Mouse (Mus musculus) liver, embryonic 14.5 days (tissue): ENCODE measurements at regions not wholly inside any gene's neighbourhood (a gene's known extent, or its start where the extent isn't known, plus 50 kb on each side); places are given as distances from the start of the nearest gene placed in this dataset.

Experiments
- ATAC-seq: fragments of 200-750 bp; cut with Nextera tagmentation; 2 replicates; pipeline ENCODE4 v1.8.0; 2017; ENCODE audit warnings: moderate number of reproducible peaks, mild to moderate bottlenecking, moderate library complexity; ENCODE audit not compliant: insufficient read depth
- DNase-seq, 3 experiments: peaks; one replicate each; pipeline ENCODE4 v3.0.0-alpha.2; 2012 to 2013; ENCODE audit warnings: low read depth in 3 of 3, low spot score in 3 of 3
- H3K27ac ChIP-seq: fragments of 300-500 bp; sonication (generic); 2 replicates; pipeline ENCODE4 v1.5.1; 2014; ENCODE audit warnings: moderate library complexity, mild to moderate bottlenecking, control low read depth, inconsistent platforms
- H3K27me3 ChIP-seq: fragments of 300-500 bp; sonication (generic); 2 replicates; pipeline ENCODE4 v1.6.1; 2014; ENCODE audit warnings: mild to moderate bottlenecking, low read length, moderate library complexity; ENCODE audit not compliant: control insufficient read depth, insufficient read depth
- H3K36me3 ChIP-seq: fragments of 300-500 bp; sonication (generic); replicated peaks from 2 replicates; pipeline ENCODE4 v1.6.1; 2014; ENCODE audit warnings: low read depth; ENCODE audit not compliant: control insufficient read depth, insufficient read depth
- H3K4me1 ChIP-seq, 2 experiments: fragments of 200-500 bp in 1 of 2; fragments of 300-500 bp in 1 of 2; sonication (generic) in 1 of 2; replicated peaks; 2 replicates each; pipeline ENCODE4 v1.6.1; 2012 to 2014; ENCODE audit warnings: antibody characterized with exemption in 1 of 2, inconsistent platforms in 1 of 2, low read length in 1 of 2; ENCODE audit not compliant: control insufficient read depth in 2 of 2, insufficient read depth in 2 of 2
- H3K4me2 ChIP-seq: fragments of 300-500 bp; sonication (generic); 2 replicates; pipeline ENCODE4 v1.6.1; 2014; ENCODE audit warnings: low read depth, mild to moderate bottlenecking, control low read depth, moderate library complexity
- H3K4me3 ChIP-seq, 2 experiments: fragments of 200-500 bp in 1 of 2; fragments of 300-500 bp in 1 of 2; sonication (generic) in 1 of 2; 2 replicates each; pipeline ENCODE4 v1.5.1; 2012 to 2014; ENCODE audit warnings: low read depth in 2 of 2, low read length in 2 of 2, mild to moderate bottlenecking in 2 of 2, control low read depth in 1 of 2, inconsistent platforms in 1 of 2, moderate library complexity in 1 of 2; ENCODE audit not compliant: insufficient read depth in 1 of 2
- H3K9ac ChIP-seq: fragments of 300-500 bp; sonication (generic); replicated peaks from 2 replicates; pipeline ENCODE4 v1.6.1; 2014; ENCODE audit warnings: mild to moderate bottlenecking, control low read depth, moderate library complexity
- H3K9me3 ChIP-seq: fragments of 300-500 bp; sonication (generic); 2 replicates; pipeline ENCODE4 v1.6.1; 2016; ENCODE audit warnings: low read length, mixed read lengths; ENCODE audit not compliant: control insufficient read depth
- CTCF ChIP-seq: IDR thresholded peaks from 2 replicates; pipeline ENCODE4 v1.5.1; 2016; ENCODE audit warnings: antibody characterized with exemption, low read depth, control low read depth
- EP300 ChIP-seq: IDR thresholded peaks from 2 replicates; pipeline ENCODE4 v1.6.1; 2016; ENCODE audit warnings: antibody characterized with exemption, low read depth
- WGBS: fragments of 180-500 bp; shearing (Covaris S2); extraction: QIAGEN DNeasy Blood & Tissue Kit; methylation state at CpG from one replicate; pipeline ENCODE4 v1.1.7; 2014; ENCODE audit not compliant: insufficient replicate concordance; 5-methylcytosine and 5-hydroxymethylcytosine counted together

DNA sequence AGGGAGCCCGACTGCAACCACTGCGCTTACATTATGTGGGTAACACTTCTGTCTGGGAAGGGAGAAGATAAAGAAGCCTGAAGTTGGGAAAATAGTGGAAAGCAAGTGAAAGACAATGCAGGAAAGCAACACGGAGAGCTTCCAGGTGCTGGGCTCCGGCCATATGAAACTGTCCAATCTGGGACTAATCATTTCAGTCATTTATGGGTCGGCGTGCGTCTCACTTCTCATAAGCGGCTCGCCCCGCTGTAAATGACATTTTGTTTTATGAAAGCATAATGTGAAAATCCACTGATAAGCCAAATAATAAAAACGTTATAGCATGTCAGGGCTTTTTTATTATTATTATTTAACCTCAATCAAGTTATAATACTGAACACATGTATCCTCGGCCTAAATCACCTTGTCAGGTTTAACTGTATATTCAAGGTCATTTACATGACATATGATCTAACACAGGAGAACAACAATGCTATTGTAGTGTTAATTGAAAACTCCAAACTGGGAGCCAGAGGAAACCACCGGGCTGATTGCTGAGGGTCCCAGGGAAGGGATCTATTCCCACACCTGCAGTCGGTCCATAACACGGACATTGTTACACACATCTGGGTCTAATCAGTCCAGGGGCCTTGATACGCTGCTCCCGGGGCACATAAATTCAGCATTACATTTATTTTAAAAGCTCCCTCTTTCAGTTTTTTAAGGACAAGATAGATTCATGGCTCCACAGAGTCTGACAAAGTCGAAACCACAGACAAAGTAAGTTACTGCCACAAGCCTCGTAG is 332.4 kb downstream of the Etnk1 start:
- ATAC-seq (no peak), DNase-seq (no peak)
- WGBS: 76% methylated on average over 19 of the region's 19 CpGs
- Histone ChIP-seq H3K9ac (no peak overlapping the region), H3K36me3 (no peaks in the 10 kb centered on the region), H3K4me3 (no peak overlapping the region), H3K4me2 (no peak overlapping the region), H3K27ac (no peak overlapping the region), H3K27me3 (no peaks in the 10 kb centered on the region), H3K4me1 (no peaks in the 10 kb centered on the region; a peak in 1 of 4 replicates), H3K9me3 (no peaks in the 10 kb centered on the region)
- TF ChIP-seq EP300 (no peak), CTCF (no peak)

DNA sequence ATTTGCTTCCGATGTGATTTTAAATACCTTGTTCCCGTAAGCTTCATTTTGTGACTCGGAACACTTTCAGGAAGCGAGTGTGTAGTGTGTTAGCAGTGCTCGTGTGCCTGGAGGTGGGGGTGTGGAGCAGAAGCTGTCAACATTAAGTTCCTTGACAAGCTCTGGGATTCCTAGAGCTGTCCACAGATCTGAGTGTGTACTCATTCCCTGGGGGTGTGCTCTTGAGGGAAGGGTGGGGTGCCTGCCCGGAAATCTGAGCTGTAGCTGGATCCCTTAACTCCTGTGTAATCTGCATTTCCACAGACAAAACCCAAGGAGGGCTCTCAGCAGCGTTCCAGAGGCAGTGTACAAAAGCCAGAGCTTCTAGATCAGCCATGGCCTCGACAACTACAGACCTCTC is 335.8 kb downstream of the Etnk1 start:
- ATAC-seq (no peak), DNase-seq (no peak)
- H3K27me3 ChIP-seq: no peaks in the 10 kb centered on the region
- no peaks in the 10 kb centered on the region for H3K9me3 ChIP-seq
- no peak overlapping the region for H3K4me3 ChIP-seq
- TF ChIP-seq EP300: no peak
- no peak for TF ChIP-seq CTCF
- H3K27ac ChIP-seq: no peak overlapping the region
- H3K4me2 ChIP-seq: no peak overlapping the region
- no peak overlapping the region for H3K9ac ChIP-seq
- no peaks in the 10 kb centered on the region for H3K36me3 ChIP-seq
- 51% methylated on average over 8 of the region's 8 CpGs for WGBS
- H3K4me1 ChIP-seq: no peaks in the 10 kb centered on the region

DNA sequence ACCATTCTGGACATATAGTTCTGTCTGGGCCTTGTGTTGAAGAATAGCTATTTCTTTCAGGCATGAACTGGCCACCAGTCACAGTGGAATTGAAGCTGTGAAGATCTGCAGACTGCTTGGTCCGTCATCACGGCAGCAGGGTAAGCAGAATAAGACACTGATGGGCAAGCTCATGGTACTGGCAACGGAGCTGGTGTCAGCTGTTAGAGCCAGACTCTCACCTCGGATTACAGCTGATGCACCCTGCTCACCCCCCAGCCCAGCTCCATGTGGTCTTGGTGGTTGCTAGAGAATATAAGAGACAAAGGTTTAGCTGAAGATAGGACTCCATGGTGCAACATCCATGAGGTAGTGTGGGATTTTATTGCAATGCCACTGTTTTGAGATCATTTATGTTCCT is 336.9 kb downstream of the Etnk1 start:
- DNase-seq (no peak), ATAC-seq (no peak)
- no peak overlapping the region for H3K9ac ChIP-seq
- TF ChIP-seq CTCF (no peak), EP300 (no peak)
- no peaks in the 10 kb centered on the region for H3K4me1 ChIP-seq
- no peak overlapping the region for H3K4me3 ChIP-seq
- no peaks in the 10 kb centered on the region for H3K36me3 ChIP-seq
- no peak overlapping the region for H3K4me2 ChIP-seq
- H3K27me3 ChIP-seq: no peaks in the 10 kb centered on the region
- 57% methylated on average over 4 of the region's 4 CpGs for WGBS
- no peak overlapping the region for H3K27ac ChIP-seq
- no peaks in the 10 kb centered on the region for H3K9me3 ChIP-seq

DNA sequence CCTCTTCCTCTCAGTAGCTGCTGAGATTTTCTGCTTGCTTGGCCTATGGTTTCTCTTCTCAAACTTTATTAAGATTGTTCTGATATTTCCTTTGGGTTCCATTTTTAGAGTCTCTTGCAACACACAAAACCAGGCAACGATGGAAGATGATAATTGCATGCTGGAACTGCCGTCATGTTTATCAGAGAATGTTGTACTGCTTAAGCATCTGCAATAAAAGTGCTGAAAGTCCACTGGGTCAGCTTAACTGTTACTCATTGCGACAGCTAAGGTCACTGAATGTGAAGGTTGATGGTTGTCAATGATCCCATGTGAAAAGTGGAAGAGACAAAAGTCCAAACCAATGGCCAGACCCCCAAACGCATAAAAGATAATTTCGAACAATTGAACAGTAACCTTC is 346.4 kb downstream of the Etnk1 start:
- peaks cover 4% of the 10 kb centered on the region for H3K9me3 ChIP-seq
- H3K4me2 ChIP-seq: no peak overlapping the region
- H3K36me3 ChIP-seq: no peaks in the 10 kb centered on the region
- ATAC-seq (no peak), DNase-seq (no peak)
- no peak overlapping the region for H3K9ac ChIP-seq
- no peak for TF ChIP-seq CTCF
- no peak for TF ChIP-seq EP300
- no peaks in the 10 kb centered on the region for H3K27me3 ChIP-seq
- WGBS: 60% methylated on average over 5 of the region's 5 CpGs
- H3K4me3 ChIP-seq: no peak overlapping the region
- no peaks in the 10 kb centered on the region for H3K4me1 ChIP-seq
- H3K27ac ChIP-seq: no peak overlapping the region

DNA sequence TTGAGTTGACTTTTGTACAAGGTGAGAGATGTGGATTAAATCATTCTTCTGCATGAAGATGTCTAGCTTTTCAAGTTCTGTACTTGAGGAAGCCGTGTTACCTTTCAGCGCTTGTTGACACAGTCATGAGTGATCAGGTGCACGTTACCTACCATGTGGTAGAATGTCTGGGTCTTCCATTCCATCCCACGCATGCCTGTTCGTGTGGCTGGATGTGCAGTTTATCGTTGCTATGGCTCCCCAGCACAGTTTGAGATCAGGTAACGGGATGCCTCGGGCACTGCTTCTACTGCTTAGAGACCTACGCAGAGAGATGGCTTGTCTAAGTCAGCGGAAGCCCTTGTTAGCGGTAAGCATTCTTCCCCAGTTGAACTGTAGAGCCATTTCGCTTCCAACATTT is 348.1 kb downstream of the Etnk1 start:
- no peaks in the 10 kb centered on the region for H3K27me3 ChIP-seq
- no peaks in the 10 kb centered on the region for H3K4me1 ChIP-seq
- no peak for ATAC-seq
- TF ChIP-seq EP300: no peak
- no peak for TF ChIP-seq CTCF
- no peaks in the 10 kb centered on the region for H3K36me3 ChIP-seq
- H3K4me3 ChIP-seq: no peak overlapping the region
- no peak overlapping the region for H3K4me2 ChIP-seq
- no peak overlapping the region for H3K9ac ChIP-seq
- WGBS: 73% methylated on average over 12 of the region's 12 CpGs
- no peak overlapping the region for H3K27ac ChIP-seq
- DNase-seq: no peak
- H3K9me3 ChIP-seq: peaks cover 4% of the 10 kb centered on the region
